Mouse (Mus musculus) testis, adult 2 months (tissue): ENCODE data around the gene Synj2.

Experiments used
- CTCF ChIP-seq: fragments of 200-500 bp; IDR thresholded peaks from 2 replicates; pipeline ENCODE4 v1.5.1; 2012; ENCODE audit warnings: low read depth, mild to moderate bottlenecking, inconsistent platforms, low read length, moderate library complexity; ENCODE audit not compliant: control insufficient read depth, insufficient read depth, insufficient replicate concordance
- POLR2A ChIP-seq: fragments of 200-500 bp; IDR thresholded peaks from 2 replicates; pipeline ENCODE4 v1.6.1; 2012; ENCODE audit warnings: low read depth, mild to moderate bottlenecking, inconsistent platforms, low read length, moderate library complexity; ENCODE audit not compliant: control insufficient read depth

- TF ChIP-seq CTCF (no peak), POLR2A (no peak)
These were observed 47.0 kb downstream of the Synj2 start for GRCm38 (mm10) chr17:5988102-5988501.
